Mouse (Mus musculus): Measurements from ENCODE around the gene Proz. TPM values are rescaled to one million over a fixed set of nuclear protein-coding genes. Genes with fewer than 3 reads are reported as not detected.
"Not testable (repeated sequence)": the region's sequence is repeated elsewhere in the genome, so short reads cannot be mapped to it uniquely, and the experiment has no call there.

Gene Proz
- not detected for total RNA-seq (2021)

DNA sequence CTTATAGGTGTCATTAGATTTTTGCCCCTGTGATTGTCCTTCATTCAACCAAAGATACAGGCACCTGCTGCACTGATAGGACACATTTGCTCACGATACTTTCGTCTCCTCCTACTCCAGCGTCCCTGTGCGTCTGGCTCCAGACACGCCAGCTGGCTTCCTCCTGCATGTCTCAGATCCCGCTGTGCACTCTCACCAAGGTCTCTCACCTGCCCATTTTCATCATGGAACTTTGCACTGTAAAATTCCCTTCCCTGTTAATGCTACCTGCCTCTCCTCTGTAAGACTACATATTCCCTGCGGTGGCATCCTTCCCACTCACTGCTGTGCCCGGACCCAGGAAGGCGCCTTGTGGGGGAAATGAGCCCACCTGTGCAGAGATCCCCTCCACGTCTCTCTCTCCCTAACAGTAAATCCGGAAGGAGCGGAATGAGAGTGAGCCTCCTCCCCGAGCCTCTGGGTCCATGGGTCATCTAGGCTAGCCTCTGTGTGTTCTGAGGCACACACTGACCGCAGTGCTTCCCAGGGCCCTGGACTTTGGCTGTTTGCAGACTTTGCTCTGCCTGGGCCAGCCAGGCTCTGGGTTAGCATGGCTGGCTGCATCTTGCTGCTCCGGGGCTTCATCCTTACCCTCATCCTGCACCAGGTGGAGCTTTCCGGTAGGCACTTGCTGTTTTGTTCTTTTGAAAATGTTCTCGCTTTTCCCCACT, at the start of gene Proz:
Proz (plus strand) TSS at position 474 of the 710 bp plus-strand sequence.
- DNase-seq (ENCODE audit: extremely low spot score in 1 of 2, low spot score in 1 of 2) = no peak

DNA sequence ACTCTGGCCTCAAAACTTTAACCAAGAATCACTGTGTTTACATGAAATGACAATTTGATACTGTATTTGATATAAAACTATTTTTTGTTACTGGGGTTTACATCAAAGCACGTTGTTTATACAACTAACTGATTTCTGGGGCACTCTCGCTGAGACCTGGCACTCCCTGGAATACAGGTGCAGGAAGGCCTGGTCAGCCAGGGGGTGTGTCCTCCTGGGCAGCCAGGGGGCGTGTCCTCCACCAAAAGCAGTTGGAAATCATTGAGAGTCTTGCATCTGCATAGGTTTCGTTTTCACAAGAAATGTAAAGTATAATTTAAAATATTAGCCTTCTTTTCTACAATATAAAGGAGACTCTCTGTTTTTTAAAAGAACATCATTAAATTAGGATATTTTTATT, 41.2 kb upstream of the Proz start:
- no peak for DNase-seq (ENCODE audit: extremely low spot score in 1 of 2, low spot score in 1 of 2)

DNA sequence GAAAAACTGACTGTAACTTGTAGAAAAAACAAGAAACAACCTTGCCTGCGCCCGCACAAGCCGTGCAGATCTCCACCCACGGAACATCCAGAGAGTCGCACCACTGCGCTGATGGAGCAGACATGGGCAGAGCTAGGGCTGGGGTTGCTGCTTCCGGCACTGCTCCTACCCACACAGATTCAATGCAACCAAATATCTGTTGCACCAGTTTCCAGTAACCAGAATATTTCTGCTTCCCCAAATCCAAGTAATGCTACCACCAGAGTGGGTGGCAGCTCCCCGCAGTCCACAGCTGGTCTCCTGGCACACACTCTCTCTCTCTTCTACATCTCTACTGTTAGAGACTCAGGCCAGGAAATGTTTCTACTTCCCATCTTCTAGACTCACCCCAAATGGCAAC, 38.9 kb upstream of the Proz start:
- no peak for DNase-seq (ENCODE audit: extremely low spot score in 1 of 2, low spot score in 1 of 2)

DNA sequence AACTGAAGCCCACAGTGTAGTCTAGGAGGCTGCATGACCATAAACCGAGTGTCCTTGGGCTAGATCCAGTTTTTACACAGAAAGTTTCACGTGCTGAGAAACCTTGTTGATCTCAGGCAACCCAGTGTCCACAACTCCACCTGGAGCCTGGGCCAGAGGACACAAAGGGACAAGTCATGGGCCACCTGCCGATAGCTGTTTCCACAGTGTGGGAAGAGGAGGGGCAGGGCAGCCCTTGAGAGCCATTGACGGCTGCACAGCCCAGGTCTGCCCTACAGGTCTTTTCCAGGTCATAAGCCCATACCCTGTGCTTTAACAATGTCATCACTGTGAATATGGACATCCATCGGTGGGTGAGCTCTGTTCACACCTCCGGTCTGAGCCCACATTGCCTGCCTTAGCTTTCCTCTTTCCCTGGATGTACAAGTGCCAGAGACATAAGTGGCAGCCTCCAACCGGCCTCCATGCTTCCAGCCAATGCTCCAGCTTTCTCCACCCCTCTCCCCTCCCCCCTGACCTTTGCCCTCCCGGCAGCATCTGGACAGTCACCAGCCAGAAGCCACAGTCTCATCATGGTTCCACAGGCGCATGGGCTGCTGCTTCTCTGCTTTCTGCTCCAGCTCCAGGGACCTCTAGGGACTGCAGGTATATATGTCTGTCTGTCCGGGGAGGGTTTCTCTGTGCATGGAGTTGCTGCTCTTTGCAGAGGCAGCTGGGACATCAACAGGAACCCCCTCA, 35.1 kb upstream of the Proz start, which contains the start of gene F7:
F7 (plus strand) TSS at position 548 of the 738 bp plus-strand sequence.
- no peak for DNase-seq (ENCODE audit: extremely low spot score in 1 of 2, low spot score in 1 of 2)

DNA sequence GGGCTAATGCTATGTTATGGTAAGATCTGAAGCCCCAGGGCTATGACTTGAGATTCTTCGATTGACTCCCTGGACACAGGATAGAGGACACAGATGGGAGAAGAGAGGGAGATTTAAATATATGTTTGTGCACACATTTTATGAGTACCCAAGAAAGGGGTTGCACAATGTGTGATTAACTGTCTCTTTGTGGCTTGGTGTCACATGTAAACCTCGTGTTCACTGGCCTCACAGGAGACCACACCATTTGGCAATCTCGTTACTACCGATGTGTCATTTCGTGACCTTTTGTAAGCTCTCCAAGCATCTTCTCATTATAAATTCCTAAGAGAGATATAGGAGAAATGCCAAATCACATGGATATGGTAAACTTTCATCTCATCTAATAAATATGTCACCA, 33.1 kb upstream of the Proz start:
- DNase-seq (ENCODE audit: extremely low spot score in 1 of 2, low spot score in 1 of 2) = no peak

DNA sequence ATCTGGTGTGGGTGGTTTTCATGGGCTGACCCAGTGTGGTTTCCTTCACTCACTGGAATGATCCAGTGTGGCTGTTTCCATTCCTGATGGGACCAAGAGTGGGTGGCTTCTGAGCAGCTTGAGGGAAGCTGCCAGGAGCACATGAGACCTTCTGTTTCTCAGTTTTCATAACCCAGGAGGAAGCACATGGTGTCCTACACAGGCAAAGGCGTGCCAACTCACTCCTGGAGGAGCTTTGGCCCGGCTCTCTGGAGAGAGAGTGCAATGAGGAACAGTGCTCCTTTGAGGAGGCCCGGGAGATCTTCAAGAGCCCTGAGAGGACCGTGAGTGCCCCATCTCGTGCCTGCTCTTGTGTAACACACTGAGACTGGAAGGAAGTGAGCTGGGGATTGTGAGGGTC, 32.2 kb upstream of the Proz start:
- DNase-seq (ENCODE audit: extremely low spot score in 1 of 2, low spot score in 1 of 2) = no peak

DNA sequence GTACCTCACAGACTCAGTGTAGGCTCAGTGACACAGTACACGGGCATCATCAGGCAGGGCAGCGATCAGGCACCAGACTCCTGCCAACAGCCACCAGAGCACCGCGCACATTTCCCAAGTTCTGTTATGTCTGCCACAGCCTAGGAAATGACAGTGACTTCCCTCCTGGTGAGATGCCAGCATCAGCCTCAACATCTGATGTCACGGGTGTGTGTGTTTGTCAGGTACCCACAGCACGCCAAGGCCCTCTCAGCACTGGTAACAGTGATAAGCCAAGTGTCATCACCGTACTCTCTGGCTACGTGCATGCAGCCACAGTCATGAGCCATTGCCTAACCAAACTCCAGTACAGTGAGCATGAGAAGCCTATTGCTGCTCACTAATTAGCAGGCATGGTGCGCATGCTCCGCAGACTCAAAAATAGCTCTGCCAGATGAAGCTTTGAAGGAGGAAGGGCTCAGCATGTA, 24.3 kb upstream of the Proz start:
- peak; percentile 24 to 38 for DNase-seq (ENCODE audit: extremely low spot score in 1 of 2, low spot score in 1 of 2)

DNA sequence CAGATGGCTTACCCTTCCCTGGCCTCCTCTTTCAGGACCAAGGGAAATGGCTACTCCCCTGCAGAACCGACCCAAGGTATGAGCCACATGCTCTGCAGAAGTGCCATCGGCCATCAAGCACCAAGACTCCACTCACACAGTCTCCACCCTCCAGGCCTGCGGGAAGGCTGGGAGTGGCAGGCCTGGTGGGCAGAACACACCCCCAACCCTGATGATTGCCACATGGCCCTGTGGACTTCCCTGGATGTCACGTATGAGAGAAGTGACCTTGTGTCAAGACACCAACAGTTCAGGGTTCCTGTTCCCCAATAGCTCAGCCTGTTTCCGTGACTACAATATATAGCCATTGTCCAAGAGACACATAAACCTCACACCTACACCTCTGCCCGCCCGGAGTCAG, 23.7 kb upstream of the Proz start, which contains the start of gene F10:
F10 (plus strand) TSS at position 294 of the 400 bp plus-strand sequence.
- no peak for DNase-seq (ENCODE audit: extremely low spot score in 1 of 2, low spot score in 1 of 2)

DNA sequence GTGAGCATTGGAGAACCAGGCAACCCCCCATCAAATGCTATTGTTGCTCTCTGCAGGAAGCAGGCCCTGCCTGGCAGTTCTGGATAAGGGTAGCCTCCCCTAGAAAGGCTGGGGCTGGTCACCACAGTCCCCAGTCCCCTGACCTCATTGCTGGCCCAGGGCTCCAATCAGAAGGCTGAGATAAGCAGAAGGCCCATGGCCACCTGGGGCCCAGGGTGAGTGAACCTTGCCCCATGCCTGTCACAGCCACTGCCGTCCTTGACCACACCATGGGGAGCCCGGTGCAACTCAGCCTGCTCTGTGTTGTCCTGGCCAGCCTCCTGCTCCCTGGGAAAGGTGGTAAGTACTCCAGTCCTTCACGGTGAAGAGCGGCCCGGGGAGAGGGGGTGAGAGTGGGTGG, 23.1 kb upstream of the Proz start:
- DNase-seq (ENCODE audit: extremely low spot score in 1 of 2, low spot score in 1 of 2) = no peak

DNA sequence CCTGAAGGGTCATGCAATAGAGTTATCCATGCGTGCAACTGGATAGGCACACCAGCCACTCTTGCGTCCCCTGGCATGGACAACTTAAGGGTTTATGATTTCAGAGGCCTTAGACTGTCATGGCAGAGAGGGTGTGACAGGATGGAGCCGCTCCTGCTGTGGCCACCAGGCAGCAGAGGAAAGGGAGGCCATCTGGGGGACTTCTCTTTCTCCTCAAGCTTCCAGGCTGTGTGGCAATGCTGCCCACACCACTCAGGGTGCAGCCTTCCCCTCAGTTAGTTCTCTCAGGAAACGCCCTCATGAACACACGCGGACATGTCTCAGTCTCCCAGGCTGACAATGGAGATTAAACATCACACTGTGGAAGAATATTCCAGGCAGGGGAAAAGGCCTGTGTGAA, 21.7 kb upstream of the Proz start:
- no peak for DNase-seq (ENCODE audit: extremely low spot score in 1 of 2, low spot score in 1 of 2)

DNA sequence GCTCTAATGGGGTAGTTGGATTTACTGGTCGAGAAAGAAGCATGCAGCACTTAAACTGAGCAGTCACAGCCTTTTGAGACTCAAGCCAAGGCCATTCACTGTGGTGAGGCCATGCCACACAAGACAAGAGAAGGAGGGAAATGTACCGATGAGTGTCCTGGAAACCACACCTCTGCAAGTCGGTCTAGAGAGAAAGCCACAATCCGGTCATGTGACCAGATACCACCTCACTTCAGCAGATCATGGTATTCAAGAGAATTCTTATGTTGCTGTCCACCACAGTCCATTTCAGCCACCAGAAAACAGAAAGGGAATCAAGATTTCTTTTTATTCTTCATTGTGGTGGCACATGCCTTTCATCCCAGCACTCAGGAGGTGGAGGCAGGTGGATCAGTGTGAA, 19.3 kb upstream of the Proz start:
- no peak for DNase-seq (ENCODE audit: extremely low spot score in 1 of 2, low spot score in 1 of 2)

DNA sequence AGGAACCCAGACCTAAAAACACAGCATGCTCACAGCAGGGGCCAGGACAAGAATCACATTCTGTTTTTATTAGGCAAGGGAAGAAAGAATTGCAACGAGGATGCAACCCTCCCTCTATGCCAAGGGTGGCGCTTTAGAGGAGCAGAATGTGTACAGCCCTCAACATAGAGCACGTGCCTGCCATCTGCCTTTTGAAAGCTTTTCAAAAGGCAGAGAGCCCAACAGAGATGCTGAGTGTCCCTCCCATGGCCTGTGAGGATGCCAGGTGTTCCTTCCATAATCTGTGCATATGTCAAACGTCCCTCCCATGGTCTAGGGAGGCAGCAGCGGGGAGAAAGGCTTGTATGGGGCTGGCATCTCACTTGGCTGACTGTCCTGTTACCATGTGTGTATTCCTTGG, 13.1 kb upstream of the Proz start:
- DNase-seq (ENCODE audit: extremely low spot score in 1 of 2, low spot score in 1 of 2) = no peak

DNA sequence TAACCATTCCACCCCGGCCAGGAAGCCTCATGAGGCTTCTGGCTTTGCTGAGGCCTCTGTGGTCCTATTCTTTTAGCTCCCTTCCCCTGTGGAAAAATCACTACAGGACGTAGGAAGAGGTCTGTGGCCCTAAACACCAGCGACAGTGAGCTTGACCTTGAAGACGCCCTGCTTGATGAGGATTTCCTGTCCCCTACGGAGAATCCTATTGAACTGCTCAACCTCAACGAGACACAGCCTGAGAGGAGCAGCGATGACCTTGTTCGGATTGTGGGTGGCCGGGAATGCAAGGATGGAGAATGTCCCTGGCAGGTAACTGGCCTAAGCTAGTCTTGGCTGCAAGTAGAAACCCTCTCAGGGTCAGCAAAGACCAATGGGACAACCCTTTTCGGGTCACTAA, 10.2 kb upstream of the Proz start:
- no peak for DNase-seq (ENCODE audit: extremely low spot score in 1 of 2, low spot score in 1 of 2)

DNA sequence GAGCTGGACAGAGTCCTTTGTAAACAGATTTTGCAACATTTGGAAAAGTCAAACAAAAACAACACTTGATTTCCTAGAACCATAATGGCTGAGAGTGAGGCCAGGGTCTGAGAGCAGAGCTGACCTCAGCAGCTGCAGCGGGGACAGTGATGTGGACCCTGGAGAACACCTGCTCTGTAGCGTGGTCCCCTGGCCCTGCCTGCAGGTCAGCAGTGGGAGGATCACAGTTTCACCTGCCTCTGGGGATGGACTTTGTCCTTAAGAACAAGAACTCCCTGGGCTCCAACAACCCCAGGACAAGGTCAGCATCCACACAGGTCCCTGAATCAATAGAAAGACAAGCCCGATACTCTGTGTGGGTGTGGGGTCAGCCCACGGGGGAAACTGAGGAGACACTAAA, 3.4 kb upstream of the Proz start:
- no peak for DNase-seq (ENCODE audit: extremely low spot score in 1 of 2, low spot score in 1 of 2)

DNA sequence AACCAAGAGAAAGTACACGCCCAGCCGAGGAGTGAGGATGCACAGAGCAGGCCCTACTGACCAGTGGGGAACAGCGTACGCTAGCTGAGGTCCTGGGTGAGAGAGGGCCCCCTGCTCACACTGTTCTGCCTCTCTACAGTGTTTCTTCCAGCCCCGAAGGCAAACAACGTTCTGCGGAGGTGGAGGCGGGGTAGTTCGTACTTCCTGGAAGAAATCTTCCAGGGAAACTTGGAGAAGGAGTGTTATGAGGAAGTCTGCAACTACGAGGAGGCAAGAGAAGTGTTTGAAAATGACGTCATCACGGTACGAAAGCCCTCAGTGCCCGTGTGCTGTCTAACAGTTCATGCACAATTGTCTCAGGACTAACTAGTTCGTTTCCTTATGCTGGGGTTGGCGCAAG, 2.4 kb downstream of the Proz start:
- no peak for DNase-seq (ENCODE audit: extremely low spot score in 1 of 2, low spot score in 1 of 2)

DNA sequence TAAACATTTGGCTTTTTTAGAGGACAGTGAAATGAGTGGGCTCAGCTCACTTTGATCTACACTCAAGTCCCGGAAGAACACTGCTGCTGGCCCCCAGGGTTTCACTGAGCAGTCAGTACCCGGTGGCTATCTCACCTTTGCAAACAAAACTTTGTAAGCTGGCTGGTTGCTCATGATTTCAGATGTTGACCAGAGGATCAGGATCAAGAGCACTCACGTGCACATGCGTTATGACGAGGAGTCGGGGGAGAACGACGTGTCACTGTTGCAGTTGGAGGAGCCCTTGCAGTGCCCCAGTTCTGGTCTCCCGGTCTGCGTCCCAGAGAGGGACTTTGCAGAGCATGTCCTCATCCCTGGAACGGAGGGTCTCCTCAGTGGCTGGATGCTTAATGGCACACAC, 12.5 kb downstream of the Proz start:
- no peak for DNase-seq (ENCODE audit: extremely low spot score in 1 of 2, low spot score in 1 of 2)

DNA sequence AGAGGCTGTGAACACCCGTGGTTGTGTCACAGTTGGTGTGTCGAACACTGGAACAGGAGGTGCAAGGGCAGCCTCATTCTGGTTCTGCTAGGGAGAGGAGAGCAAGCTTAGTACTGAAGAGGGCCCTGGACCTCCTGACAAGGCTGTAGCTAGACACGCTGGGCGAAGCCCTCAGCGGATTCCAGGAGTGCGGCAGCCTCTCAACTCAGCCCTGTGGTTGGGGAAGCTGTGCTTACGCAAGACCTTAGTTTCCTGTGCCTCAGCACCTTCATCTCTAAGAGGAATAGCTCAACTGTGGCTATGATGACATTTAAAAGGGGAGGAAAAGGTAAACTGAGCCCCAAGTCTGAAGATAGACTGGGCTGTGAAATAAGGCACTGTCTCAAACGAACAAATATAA, 14.3 kb downstream of the Proz start:
- DNase-seq (ENCODE audit: extremely low spot score in 1 of 2, low spot score in 1 of 2) = no peak

DNA sequence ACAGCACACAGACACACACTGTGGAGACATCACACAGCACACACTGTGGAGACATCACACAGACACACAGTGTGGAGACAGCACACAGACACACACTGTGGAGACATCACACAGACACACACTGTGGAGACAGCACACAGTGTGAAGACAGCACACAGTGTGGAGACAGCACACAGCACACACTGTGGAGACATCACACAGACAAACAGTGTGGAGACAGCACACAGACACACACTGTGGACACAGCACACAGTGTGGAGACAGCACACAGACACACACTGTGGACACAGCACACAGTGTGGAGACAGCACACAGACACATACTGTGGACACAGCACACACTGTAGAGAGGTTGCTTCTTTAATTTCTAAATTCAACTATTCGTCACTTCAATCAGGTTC, 14.9 kb downstream of the Proz start:
- not testable (repeated sequence) for DNase-seq (ENCODE audit: extremely low spot score in 1 of 2, low spot score in 1 of 2)

DNA sequence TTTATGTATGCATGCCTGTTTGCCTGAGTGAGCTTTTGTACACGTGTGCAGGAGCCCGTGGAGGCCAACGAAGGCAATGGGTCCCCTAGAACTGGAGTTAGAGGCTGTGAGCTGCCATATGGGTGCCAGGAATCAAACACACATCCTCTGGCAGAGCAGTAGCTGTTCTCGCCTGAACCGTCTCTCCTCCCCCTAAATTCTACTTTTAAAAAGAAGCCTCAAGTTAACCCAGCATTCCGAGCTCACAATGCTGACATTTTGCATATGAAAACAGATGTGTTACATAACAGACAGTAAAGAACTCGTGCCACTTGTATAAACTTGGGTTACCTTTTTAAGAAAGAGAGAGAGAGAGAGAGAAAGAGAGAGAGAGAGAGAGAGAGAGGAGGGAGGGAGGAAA, 16.8 kb downstream of the Proz start:
- no peak for DNase-seq (ENCODE audit: extremely low spot score in 1 of 2, low spot score in 1 of 2)

DNA sequence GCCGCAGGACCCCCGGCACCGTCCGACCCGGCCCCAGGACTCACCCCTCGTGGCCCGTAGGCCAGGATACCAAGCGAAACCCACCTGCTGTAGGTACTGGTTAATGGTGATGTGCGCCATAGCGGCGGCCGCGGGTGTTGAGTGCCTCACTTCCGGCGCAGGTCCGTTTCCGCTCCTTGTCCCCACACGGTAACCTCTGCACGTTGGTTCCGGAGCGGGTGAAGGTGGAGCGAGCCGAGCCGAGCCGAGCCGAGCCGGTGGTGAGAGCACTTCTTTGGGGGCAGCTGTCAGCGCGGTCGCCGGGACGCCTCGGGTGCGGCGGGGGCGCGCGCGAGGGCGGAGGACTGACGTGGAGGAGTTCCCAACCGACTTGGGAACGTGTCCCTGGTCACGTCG, 44.0 kb downstream of the Proz start:
- DNase-seq (ENCODE audit: extremely low spot score in 1 of 2, low spot score in 1 of 2) = peak; percentile 90 to 96

DNA sequence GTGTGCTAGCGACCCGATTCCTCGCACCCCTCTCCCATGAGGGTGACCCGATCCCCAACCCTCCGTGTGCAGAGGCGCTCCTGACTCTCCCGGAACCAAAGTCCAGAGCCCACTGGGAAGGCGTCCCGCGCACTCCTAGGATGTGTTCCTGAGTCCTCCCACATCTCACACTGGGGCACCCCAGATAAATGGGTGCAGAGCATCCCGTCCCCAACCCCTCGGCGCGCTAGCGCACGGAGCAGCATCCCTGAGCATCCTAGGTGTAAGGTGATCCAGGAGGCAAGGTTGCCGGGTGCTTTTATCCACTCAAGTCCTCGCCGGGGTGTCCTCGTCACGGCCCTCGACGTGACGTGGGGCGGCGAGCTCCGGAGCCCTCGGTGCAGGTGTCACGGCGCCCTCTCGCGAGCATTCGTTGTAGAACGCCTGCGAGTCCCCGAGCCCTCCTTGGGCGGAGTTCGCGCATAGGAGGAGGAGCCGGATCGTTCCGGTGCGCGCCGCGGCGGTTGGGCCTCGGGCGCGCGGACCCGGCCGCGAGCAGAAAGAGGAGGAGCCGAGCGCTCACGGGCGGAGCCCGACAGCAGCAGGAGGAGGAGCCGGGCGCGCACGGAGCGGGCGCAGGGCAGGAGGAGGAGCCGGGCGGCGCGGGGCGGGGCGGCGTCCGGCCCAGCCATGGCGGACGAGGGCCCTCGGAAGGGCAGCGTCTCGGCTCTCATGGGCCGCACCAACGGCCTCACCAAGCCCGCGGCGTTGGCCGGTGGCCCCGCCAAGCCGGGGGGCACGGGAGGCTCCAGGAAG, 44.6 kb downstream of the Proz start, which contains the start of the genes Pcid2 and Cul4a:
Pcid2 (minus strand) TSS at position 373 of the 795 bp plus-strand sequence.
Cul4a (plus strand) TSS at position 535 of the 795 bp plus-strand sequence.
- peak; percentile 91 to 96 for DNase-seq (ENCODE audit: extremely low spot score in 1 of 2, low spot score in 1 of 2)
